Mouse (Mus musculus): ENCODE data around the gene Gfod2. TPM values are rescaled to one million over a fixed set of nuclear protein-coding genes. Genes with fewer than 3 reads are reported as not detected.

The Gfod2 gene
- polyA plus RNA-seq, 1 experiment from 2014 or later = 28.4 TPM

GRCm38 (mm10) chr8:105750606-105751005 is 7.9 kb downstream of the Gfod2 start:
- H3K27ac ChIP-seq = no peak overlapping the region; the same call in 1 of the 2 replicates
- no peak overlapping the region for H3K4me3 ChIP-seq

GRCm38 (mm10) chr8:105743301-105743700 is 15.2 kb downstream of the Gfod2 start:
- H3K27me3 ChIP-seq = no peaks in the 10 kb centered on the region

More at GRCm38 (mm10) chr8:105750606-105751005, 7.9 kb downstream of the Gfod2 start:
- Histone ChIP-seq H3K4me2 (replicated peaks) (peak overlapping the region; percentile 36), H3K4me1 (peaks cover 29% of the 10 kb centered on the region), H3K36me3 (no peaks in the 10 kb centered on the region), H3K9me3 (no peaks in the 10 kb centered on the region), H3K9ac (peak overlapping the region; percentile 2; the same call in 1 of the 2 replicates), H3K27me3 (no peaks in the 10 kb centered on the region)
- WGBS = 10% methylated on average over 11 of the region's 11 CpGs
- no peak for ATAC-seq (ENCODE audit: low FRiP score, low read depth)

GRCm38 (mm10) chr8:105739216-105739615 is 19.2 kb downstream of the Gfod2 start:
- Histone ChIP-seq H3K27ac (no peak overlapping the region), H3K4me3 (no peak overlapping the region), H3K27me3 (no peaks in the 10 kb centered on the region), H3K4me1 (peaks cover 12% of the 10 kb centered on the region), H3K4me2 (replicated peaks) (no peak overlapping the region), H3K36me3 (peaks cover 6% of the 10 kb centered on the region; the same call in 1 of the 2 replicates), H3K9ac (no peak overlapping the region), H3K9me3 (no peaks in the 10 kb centered on the region)
- no peak for ATAC-seq (ENCODE audit: low FRiP score, low read depth)
- WGBS = 78% methylated on average over 5 of the region's 5 CpGs

More at GRCm38 (mm10) chr8:105743301-105743700, 15.2 kb downstream of the Gfod2 start:
- no peak overlapping the region for H3K4me3 ChIP-seq
- H3K9me3 ChIP-seq = no peaks in the 10 kb centered on the region
- no peak for ATAC-seq (ENCODE audit: low FRiP score, low read depth)
- peaks cover 3% of the 10 kb centered on the region; the same call in 1 of the 2 replicates for H3K36me3 ChIP-seq
- H3K4me1 ChIP-seq = peaks cover 17% of the 10 kb centered on the region
- 79% methylated on average over 4 of the region's 4 CpGs for WGBS
- no peak overlapping the region for H3K27ac ChIP-seq
- no peak overlapping the region; the same call in 1 of the 2 replicates for H3K9ac ChIP-seq
- no peak overlapping the region for H3K4me2 ChIP-seq (replicated peaks)

- no peak for ATAC-seq (ENCODE audit: low FRiP score, low read depth)
- no peaks in the 10 kb centered on the region for H3K27me3 ChIP-seq
- H3K9me3 ChIP-seq = no peaks in the 10 kb centered on the region
- H3K27ac ChIP-seq = no peak overlapping the region
- no peak overlapping the region for H3K9ac ChIP-seq
- no peak overlapping the region for H3K4me2 ChIP-seq (replicated peaks)
- 92% methylated on average over 5 of the region's 5 CpGs for WGBS
- H3K36me3 ChIP-seq = peaks cover 13% of the 10 kb centered on the region
- no peak overlapping the region for H3K4me3 ChIP-seq
- no peaks in the 10 kb centered on the region for H3K4me1 ChIP-seq
These were observed 26.3 kb downstream of the Gfod2 start for GRCm38 (mm10) chr8:105732186-105732585.

GRCm38 (mm10) chr8:105727397-105728124 is 30.9 kb downstream of the Gfod2 start:
- H3K9me3 ChIP-seq = no peaks in the 10 kb centered on the region
- no peak overlapping the region for H3K9ac ChIP-seq
- WGBS = 85% methylated on average over 18 of the region's 18 CpGs
- H3K4me3 ChIP-seq = no peak overlapping the region
- H3K4me1 ChIP-seq = no peaks in the 10 kb centered on the region
- no peak for ATAC-seq (ENCODE audit: low FRiP score, low read depth)
- H3K27me3 ChIP-seq = no peaks in the 10 kb centered on the region
- H3K4me2 ChIP-seq (replicated peaks) = no peak overlapping the region
- no peak overlapping the region for H3K27ac ChIP-seq
- peaks cover 39% of the 10 kb centered on the region for H3K36me3 ChIP-seq

- peaks cover 46% of the 10 kb centered on the region for H3K36me3 ChIP-seq
- no peak overlapping the region for H3K9ac ChIP-seq
- H3K4me1 ChIP-seq = no peaks in the 10 kb centered on the region
- no peak overlapping the region for H3K4me3 ChIP-seq
- H3K27ac ChIP-seq = no peak overlapping the region
- H3K27me3 ChIP-seq = no peaks in the 10 kb centered on the region
- ATAC-seq (ENCODE audit: low FRiP score, low read depth) = no peak
- no peaks in the 10 kb centered on the region for H3K9me3 ChIP-seq
- WGBS = 78% methylated on average over 5 of the region's 5 CpGs
- no peak overlapping the region for H3K4me2 ChIP-seq (replicated peaks)
These were observed 32.7 kb downstream of the Gfod2 start for GRCm38 (mm10) chr8:105725726-105726125.

- Histone ChIP-seq H3K9ac (no peak overlapping the region), H3K4me1 (no peaks in the 10 kb centered on the region), H3K36me3 (peaks cover 51% of the 10 kb centered on the region), H3K4me3 (no peak overlapping the region), H3K4me2 (replicated peaks) (no peak overlapping the region), H3K27ac (no peak overlapping the region), H3K27me3 (no peaks in the 10 kb centered on the region), H3K9me3 (no peaks in the 10 kb centered on the region)
- WGBS = 94% methylated on average over 9 of the region's 9 CpGs
- ATAC-seq (ENCODE audit: low FRiP score, low read depth) = no peak
These were observed 35.6 kb downstream of the Gfod2 start for GRCm38 (mm10) chr8:105722861-105723260.

GRCm38 (mm10) chr8:105719637-105720036 is 38.8 kb downstream of the Gfod2 start:
- H3K36me3 ChIP-seq = peaks cover 43% of the 10 kb centered on the region
- WGBS = 89% methylated on average over 4 of the region's 4 CpGs

GRCm38 (mm10) chr8:105716302-105716945 is 42.0 kb downstream of the Gfod2 start:
- ATAC-seq (ENCODE audit: low FRiP score, low read depth) = no peak
- no peak overlapping the region for H3K9ac ChIP-seq

More at GRCm38 (mm10) chr8:105719637-105720036, 38.8 kb downstream of the Gfod2 start:
- no peak overlapping the region for H3K4me3 ChIP-seq
- no peak overlapping the region for H3K27ac ChIP-seq
- no peaks in the 10 kb centered on the region for H3K27me3 ChIP-seq
- no peak overlapping the region for H3K4me2 ChIP-seq (replicated peaks)
- H3K9ac ChIP-seq = no peak overlapping the region
- 0 out of 2 replicates have a peak, but pooled peaks cover 5% of the 10 kb centered on the region for H3K4me1 ChIP-seq
- H3K9me3 ChIP-seq = no peaks in the 10 kb centered on the region
- ATAC-seq (ENCODE audit: low FRiP score, low read depth) = no peak

GRCm38 (mm10) chr8:105715042-105715441 is 43.4 kb downstream of the Gfod2 start:
- H3K9ac ChIP-seq = no peak overlapping the region
- H3K27ac ChIP-seq = peak overlapping the region; percentile 48; the same call in 1 of the 2 replicates
- WGBS = 72% methylated on average over 6 of the region's 6 CpGs
- H3K4me3 ChIP-seq = no peak overlapping the region
- H3K4me1 ChIP-seq = 0 out of 2 replicates have a peak, but pooled peaks cover 5% of the 10 kb centered on the region
- peaks cover 21% of the 10 kb centered on the region for H3K36me3 ChIP-seq
- H3K27me3 ChIP-seq = no peaks in the 10 kb centered on the region
- H3K9me3 ChIP-seq = no peaks in the 10 kb centered on the region
- no peak for ATAC-seq (ENCODE audit: low FRiP score, low read depth)
- H3K4me2 ChIP-seq (replicated peaks) = no peak overlapping the region

More at GRCm38 (mm10) chr8:105716302-105716945, 42.0 kb downstream of the Gfod2 start:
- Histone ChIP-seq H3K27me3 (no peaks in the 10 kb centered on the region), H3K27ac (no peak overlapping the region), H3K4me2 (replicated peaks) (no peak overlapping the region), H3K9me3 (no peaks in the 10 kb centered on the region), H3K4me3 (no peak overlapping the region), H3K36me3 (peaks cover 26% of the 10 kb centered on the region), H3K4me1 (0 out of 2 replicates have a peak, but pooled peaks cover 5% of the 10 kb centered on the region)
- 92% methylated on average over 15 of the region's 15 CpGs for WGBS

- Histone ChIP-seq H3K36me3 (peaks cover 13% of the 10 kb centered on the region), H3K9me3 (no peaks in the 10 kb centered on the region), H3K4me2 (replicated peaks) (no peak overlapping the region), H3K4me1 (0 out of 2 replicates have a peak, but pooled peaks cover 5% of the 10 kb centered on the region), H3K27me3 (no peaks in the 10 kb centered on the region), H3K9ac (no peak overlapping the region), H3K27ac (peak overlapping the region; percentile 48; the same call in 1 of the 2 replicates), H3K4me3 (no peak overlapping the region)
- ATAC-seq (ENCODE audit: low FRiP score, low read depth) = peak; percentile 39; the same call in 1 of the 2 replicates
- 5% methylated on average over 3 of the region's 3 CpGs for WGBS
These were observed 44.3 kb downstream of the Gfod2 start for GRCm38 (mm10) chr8:105714139-105714538.

GRCm38 (mm10) chr8:105712286-105712685 is 46.2 kb downstream of the Gfod2 start:
- no peak overlapping the region for H3K9ac ChIP-seq
- no peak overlapping the region for H3K4me3 ChIP-seq
- H3K36me3 ChIP-seq = peaks cover 11% of the 10 kb centered on the region
- no peaks in the 10 kb centered on the region for H3K9me3 ChIP-seq
- H3K27ac ChIP-seq = no peak overlapping the region
- 87% methylated on average over 3 of the region's 3 CpGs for WGBS
- H3K4me2 ChIP-seq (replicated peaks) = no peak overlapping the region
- H3K4me1 ChIP-seq = peaks cover 9% of the 10 kb centered on the region
- no peak for ATAC-seq (ENCODE audit: low FRiP score, low read depth)
- H3K27me3 ChIP-seq = no peaks in the 10 kb centered on the region

All from limb, embryonic 13.5 days (tissue).